Mouse (Mus musculus): Measurements from ENCODE around the gene B3galt5. TPM values are rescaled to one million over a fixed set of nuclear protein-coding genes. Genes with fewer than 3 reads are reported as not detected.

B3galt5 gene
- polyA plus RNA-seq, 1 experiment from 2014 or later: 0.71 TPM

- WGBS: 47% methylated on average over 6 of the region's 6 CpGs
- Histone ChIP-seq H3K27me3 (no peaks in the 10 kb centered on the region), H3K4me2 (peak overlapping the region; percentile 27), H3K9me3 (replicated peaks) (no peaks in the 10 kb centered on the region), H3K9ac (no peak overlapping the region), H3K4me3 (no peak overlapping the region), H3K27ac (no peak overlapping the region), H3K4me1 (no peaks in the 10 kb centered on the region), H3K36me3 (ENCODE audit: poor library complexity, severe bottlenecking) (no peaks in the 10 kb centered on the region)
- peak; percentile 76; the same call in 1 of the 2 replicates for ATAC-seq
Measured at GRCm38 (mm10) chr16:96353996-96354395, 118.4 kb downstream of the B3galt5 start.

DNA sequence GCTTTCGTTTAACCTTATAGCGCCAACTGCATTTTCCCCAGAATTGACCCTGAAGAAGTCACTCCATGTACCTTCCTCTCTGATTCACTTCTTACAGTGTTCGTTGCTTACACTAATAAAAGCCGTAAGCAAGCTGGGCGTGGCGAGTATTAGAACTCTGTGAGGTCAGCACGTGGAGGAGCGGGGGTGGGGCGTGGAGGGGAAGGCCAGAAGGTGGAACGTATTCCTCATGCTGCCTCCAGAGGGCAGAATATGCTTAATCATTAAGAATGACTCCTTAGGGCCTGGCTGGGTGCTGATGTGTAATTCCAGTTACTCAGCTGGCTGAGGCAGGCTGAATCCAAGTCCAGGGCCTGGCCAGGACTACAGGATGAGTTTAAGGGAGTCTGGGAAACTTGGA lies 122.3 kb downstream of the B3galt5 start:
- no peaks in the 10 kb centered on the region for H3K9me3 ChIP-seq (replicated peaks)
- H3K27me3 ChIP-seq: no peaks in the 10 kb centered on the region
- WGBS: 18% methylated on average over 10 of the region's 10 CpGs
- no peak overlapping the region for H3K27ac ChIP-seq
- H3K4me2 ChIP-seq: peak overlapping the region; percentile 47
- 0 out of 2 replicates have a peak, but pooled peaks have one; percentile 27 for ATAC-seq
- H3K4me1 ChIP-seq: no peaks in the 10 kb centered on the region
- H3K4me3 ChIP-seq: peak overlapping the region; percentile 13; the same call in 1 of the 2 replicates
- H3K36me3 ChIP-seq (ENCODE audit: poor library complexity, severe bottlenecking): no peaks in the 10 kb centered on the region
- no peak overlapping the region for H3K9ac ChIP-seq

DNA sequence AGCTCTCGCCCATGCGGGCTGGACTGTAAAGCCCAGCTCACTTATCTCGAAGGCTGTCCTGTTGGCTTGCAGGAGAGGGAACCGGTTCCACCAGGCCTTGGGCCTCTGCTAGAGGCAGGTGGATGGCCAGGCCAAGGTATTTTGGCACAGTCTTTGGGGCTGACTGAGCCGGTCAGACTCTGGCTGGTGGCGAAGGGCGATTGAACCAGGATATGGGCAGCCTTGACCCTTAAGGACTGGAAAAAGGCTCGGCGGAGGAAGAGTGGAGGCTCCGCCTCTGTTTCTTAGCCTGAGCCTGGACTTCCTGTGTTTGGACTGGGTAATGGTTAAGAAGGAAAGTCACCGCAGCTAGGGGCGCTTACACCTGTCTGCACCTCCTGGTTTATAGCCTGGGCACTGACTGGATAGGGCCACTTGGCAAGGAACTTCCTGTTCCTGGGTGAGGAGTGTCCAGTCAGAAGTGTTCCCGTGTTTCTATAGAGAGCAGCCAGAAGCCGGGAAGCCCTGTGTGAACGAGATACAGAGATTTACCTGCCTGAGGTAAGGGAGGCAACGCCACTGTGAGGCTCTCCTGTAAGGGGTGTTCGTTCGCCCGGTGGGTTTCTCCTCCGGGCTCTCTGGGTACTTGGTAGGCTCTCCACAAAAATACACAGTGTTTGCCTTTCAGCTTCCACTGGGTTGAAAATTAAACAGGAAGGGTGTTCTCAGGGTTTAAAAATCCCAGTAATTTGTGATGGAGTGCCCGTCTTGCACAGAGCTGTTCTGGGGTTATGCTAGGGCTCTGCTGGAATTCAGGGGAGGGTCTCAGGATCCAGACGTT lies 125.9 kb downstream of the B3galt5 start:
- no peak for ATAC-seq

DNA sequence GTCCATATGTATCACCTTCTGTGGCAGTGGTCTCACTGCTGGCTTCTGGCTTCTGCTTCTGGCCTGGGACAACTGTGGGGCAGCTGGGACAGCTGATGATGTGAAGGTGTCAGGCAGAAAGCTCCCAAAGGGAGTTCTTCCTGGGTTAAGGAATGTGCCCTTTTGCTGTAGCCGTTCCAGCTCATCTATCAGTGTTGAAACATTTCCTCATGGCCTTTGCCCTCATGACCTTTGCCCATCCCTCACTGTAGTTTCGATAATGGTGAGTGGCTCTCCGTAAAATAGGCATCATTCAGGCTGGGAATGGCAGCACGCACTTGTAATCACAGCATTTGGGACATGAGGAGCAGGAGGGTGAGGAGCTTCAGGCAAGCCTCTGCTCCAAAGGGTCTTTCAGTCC lies 127.3 kb downstream of the B3galt5 start:
- no peak overlapping the region for H3K4me3 ChIP-seq
- H3K27ac ChIP-seq: no peak overlapping the region
- H3K9ac ChIP-seq: no peak overlapping the region
- ATAC-seq: no peak
- H3K4me2 ChIP-seq: no peak overlapping the region
- H3K27me3 ChIP-seq: no peaks in the 10 kb centered on the region
- H3K4me1 ChIP-seq: no peaks in the 10 kb centered on the region
- H3K9me3 ChIP-seq (replicated peaks): no peaks in the 10 kb centered on the region
- 82% methylated on average over 4 of the region's 4 CpGs for WGBS
- no peaks in the 10 kb centered on the region for H3K36me3 ChIP-seq (ENCODE audit: poor library complexity, severe bottlenecking)

More for the DNA sequence above, 125.9 kb downstream of the B3galt5 start:
- 90% methylated on average over 22 of the region's 22 CpGs for WGBS
- Histone ChIP-seq H3K9ac (no peak overlapping the region), H3K9me3 (replicated peaks) (no peaks in the 10 kb centered on the region), H3K27me3 (no peaks in the 10 kb centered on the region), H3K4me2 (no peak overlapping the region), H3K27ac (no peak overlapping the region), H3K4me1 (no peaks in the 10 kb centered on the region), H3K4me3 (no peak overlapping the region), H3K36me3 (ENCODE audit: poor library complexity, severe bottlenecking) (no peaks in the 10 kb centered on the region)

- no peak overlapping the region for H3K4me2 ChIP-seq
- H3K36me3 ChIP-seq (ENCODE audit: poor library complexity, severe bottlenecking): no peaks in the 10 kb centered on the region
- H3K9ac ChIP-seq: no peak overlapping the region
- H3K27ac ChIP-seq: no peak overlapping the region
- no peaks in the 10 kb centered on the region for H3K9me3 ChIP-seq (replicated peaks)
- H3K27me3 ChIP-seq: no peaks in the 10 kb centered on the region
- 79% methylated on average over 5 of the region's 5 CpGs for WGBS
- no peak overlapping the region for H3K4me3 ChIP-seq
- ATAC-seq: no peak
- no peaks in the 10 kb centered on the region for H3K4me1 ChIP-seq
Measured at GRCm38 (mm10) chr16:96363277-96363676, 127.7 kb downstream of the B3galt5 start.

- no peak for ATAC-seq
Measured at GRCm38 (mm10) chr16:96364870-96365269, 129.3 kb downstream of the B3galt5 start.

More at GRCm38 (mm10) chr16:96364870-96365269, 129.3 kb downstream of the B3galt5 start:
- Histone ChIP-seq H3K4me1 (no peaks in the 10 kb centered on the region), H3K4me2 (no peak overlapping the region), H3K27me3 (no peaks in the 10 kb centered on the region), H3K4me3 (no peak overlapping the region), H3K36me3 (ENCODE audit: poor library complexity, severe bottlenecking) (no peaks in the 10 kb centered on the region), H3K9me3 (replicated peaks) (no peaks in the 10 kb centered on the region), H3K27ac (no peak overlapping the region), H3K9ac (no peak overlapping the region)
- WGBS: 86% methylated on average over 11 of the region's 11 CpGs

Other genes with a start within 250 kb of the B3galt5 start
- gene Psmg1, start 244.8 kb upstream of the B3galt5 start, polyA plus RNA-seq (2015; fragmentation: Nextera tagmentation; extraction: Ambion mirVana): 63.0 and 63.5 TPM in 2 replicates
- 206 and 236 TPM in 2 replicates for gene Brwd1, start 153.3 kb upstream of the B3galt5 start, polyA plus RNA-seq (2015; fragmentation: Nextera tagmentation; extraction: Ambion mirVana)
- 656 and 774 TPM in 2 replicates for gene Hmgn1, start 108.1 kb upstream of the B3galt5 start, polyA plus RNA-seq (2015; fragmentation: Nextera tagmentation; extraction: Ambion mirVana)
- 131 and 147 TPM in 2 replicates for gene Wrb, start 90.4 kb upstream of the B3galt5 start, polyA plus RNA-seq (2015; fragmentation: Nextera tagmentation; extraction: Ambion mirVana)
- gene Lca5l, start 43.5 kb upstream of the B3galt5 start, polyA plus RNA-seq (2015; fragmentation: Nextera tagmentation; extraction: Ambion mirVana): 1.1 and 1.3 TPM in 2 replicates
- 0.86 and 1.3 TPM in 2 replicates for gene Sh3bgr, start 35.4 kb upstream of the B3galt5 start, polyA plus RNA-seq (2015; fragmentation: Nextera tagmentation; extraction: Ambion mirVana)
- gene Itgb2l, start 207.8 kb downstream of the B3galt5 start, polyA plus RNA-seq (2015; fragmentation: Nextera tagmentation; extraction: Ambion mirVana): not detected in 2 replicates
- 71.7 and 86.1 TPM in 2 replicates for gene Pcp4, start 231.8 kb downstream of the B3galt5 start, polyA plus RNA-seq (2015; fragmentation: Nextera tagmentation; extraction: Ambion mirVana)